Mouse (Mus musculus): ENCODE measurements around the gene Cttnbp2.

- TF ChIP-seq POLR2A (IDR thresholded peaks at IDR 0.05; ENCODE audit: control insufficient read depth, low read depth, low read length) (no peak), CTCF (IDR thresholded peaks at IDR 0.05; ENCODE audit: control insufficient read depth, insufficient read depth, insufficient replicate concordance, low read depth, low read length) (no peak)
Measured at GRCm38 (mm10) chr6:18482546-18482945, 32.1 kb downstream of the Cttnbp2 start.

Measured in testis, adult 2 months (tissue).